Mouse (Mus musculus): ENCODE measurements around the gene Babam2. TPM values are rescaled to one million over a fixed set of nuclear protein-coding genes. Genes with fewer than 3 reads are reported as not detected.

Babam2 gene
- total and polyA plus RNA-seq, 2 experiments from 2014 or later = 39.1 to 51.3 TPM

DNA sequence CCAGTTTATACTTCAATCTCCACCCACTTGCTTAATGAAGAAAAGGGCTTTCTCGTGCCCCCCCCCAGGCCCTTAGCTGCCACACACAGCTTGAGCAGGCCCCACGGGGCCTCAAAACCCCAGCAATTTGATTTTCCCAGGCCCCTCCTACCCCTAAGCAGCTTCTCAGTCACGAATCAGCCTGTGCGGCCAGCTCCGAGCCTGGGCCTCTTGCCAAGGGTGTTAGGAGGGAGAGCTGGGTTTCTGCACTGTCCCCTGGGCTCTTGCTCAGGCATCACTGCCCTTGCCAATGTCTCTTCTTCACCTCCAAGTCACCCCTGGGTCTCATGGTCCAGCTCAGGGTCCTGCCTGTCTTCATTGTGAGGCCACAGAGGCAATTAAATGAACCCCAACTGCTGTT lies 405.0 kb downstream of the Babam2 start:
- no peaks in the 10 kb centered on the region for H3K27me3 ChIP-seq (ENCODE audit: control insufficient read depth, insufficient read depth, low read length)
- H3K4me3 ChIP-seq (ENCODE audit: low read depth, low read length) = no peak overlapping the region
- H3K27ac ChIP-seq (ENCODE audit: low read depth) = no peak overlapping the region
- no peaks in the 10 kb centered on the region for H3K9me3 ChIP-seq (replicated peaks; ENCODE audit: control insufficient read depth, low read length)
- peak; percentile 55 for DNase-seq (ENCODE audit: low spot score)
- 0 out of 2 replicates have a peak, but pooled peaks cover 7% of the 10 kb centered on the region for H3K4me1 ChIP-seq (ENCODE audit: control insufficient read depth, insufficient read depth)
- ATAC-seq (ENCODE audit: insufficient read depth, low read depth) = peak; percentile 47; the same call in 1 of the 2 replicates
- TF ChIP-seq CTCF (IDR thresholded peaks at IDR 0.05; ENCODE audit: low read depth) = no peak
- no peak for TF ChIP-seq EP300 (IDR thresholded peaks at IDR 0.05; ENCODE audit: low read depth)
- no peak overlapping the region for H3K9ac ChIP-seq (replicated peaks; ENCODE audit: low read depth, low read length)
- 0 out of 2 replicates have a peak overlapping the region, but pooled peaks have one; percentile 11 for H3K4me2 ChIP-seq (ENCODE audit: low read depth, low read length)
- WGBS = 16% methylated on average over 5 of the region's 5 CpGs
- no peaks in the 10 kb centered on the region for H3K36me3 ChIP-seq (replicated peaks; ENCODE audit: control insufficient read depth, insufficient read depth, low read length)

DNA sequence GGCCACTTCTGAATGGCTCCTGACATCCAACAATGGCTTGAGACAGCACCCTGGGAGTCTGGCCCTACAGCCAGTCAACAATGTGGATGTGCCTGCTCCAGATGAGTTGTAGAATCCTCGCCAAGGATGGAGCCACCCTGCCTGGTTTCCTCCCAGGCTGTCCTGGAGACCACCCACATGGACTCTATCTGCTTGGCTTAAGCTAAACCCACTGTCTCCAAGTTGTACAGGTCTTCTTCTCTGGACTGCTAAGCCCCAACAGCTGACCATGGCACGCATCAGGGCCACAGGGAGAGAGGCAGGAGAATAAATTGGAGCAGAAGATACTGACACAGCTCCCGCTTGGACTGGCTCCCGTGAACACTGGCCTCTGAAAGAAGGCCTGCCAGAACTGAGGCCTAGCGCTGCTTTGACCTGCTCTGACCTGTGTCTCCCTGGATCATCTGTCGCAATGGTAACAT lies 405.5 kb downstream of the Babam2 start:
- Histone ChIP-seq H3K4me3 (ENCODE audit: low read depth, low read length) (no peak overlapping the region), H3K4me1 (ENCODE audit: control insufficient read depth, insufficient read depth) (0 out of 2 replicates have a peak, but pooled peaks cover 7% of the 10 kb centered on the region), H3K36me3 (replicated peaks; ENCODE audit: control insufficient read depth, insufficient read depth, low read length) (no peaks in the 10 kb centered on the region), H3K27ac (ENCODE audit: low read depth) (no peak overlapping the region), H3K9me3 (replicated peaks; ENCODE audit: control insufficient read depth, low read length) (no peaks in the 10 kb centered on the region), H3K9ac (replicated peaks; ENCODE audit: low read depth, low read length) (no peak overlapping the region), H3K27me3 (ENCODE audit: control insufficient read depth, insufficient read depth, low read length) (no peaks in the 10 kb centered on the region), H3K4me2 (ENCODE audit: low read depth, low read length) (no peak overlapping the region)
- ATAC-seq (ENCODE audit: insufficient read depth, low read depth) (peak; percentile 21; the same call in 1 of the 2 replicates), DNase-seq (ENCODE audit: low spot score) (no peak)
- no peak for TF ChIP-seq CTCF (IDR thresholded peaks at IDR 0.05; ENCODE audit: low read depth)
- no peak for TF ChIP-seq EP300 (IDR thresholded peaks at IDR 0.05; ENCODE audit: low read depth)
- 79% methylated on average over 6 of the region's 6 CpGs for WGBS

DNA sequence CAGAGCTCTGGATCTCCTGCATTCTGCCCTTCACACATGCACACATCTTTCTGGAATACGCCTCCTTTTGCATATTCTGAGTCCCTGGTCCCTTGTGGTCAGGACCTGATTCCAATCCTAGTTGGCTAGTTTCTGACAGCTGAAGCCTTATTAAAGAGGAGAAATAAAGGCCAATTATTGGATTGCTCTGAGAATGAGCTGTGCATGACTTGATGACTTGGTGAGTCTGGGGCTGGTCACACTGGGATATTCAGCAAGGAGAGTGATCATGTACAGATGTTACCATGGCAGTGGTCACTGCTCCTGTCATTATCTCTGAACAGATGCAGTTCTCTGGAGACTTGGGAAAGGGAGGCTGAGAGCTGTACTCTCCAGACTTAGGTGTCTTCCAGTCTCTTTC lies 406.1 kb downstream of the Babam2 start:
- ATAC-seq (ENCODE audit: insufficient read depth, low read depth) = no peak
- Histone ChIP-seq H3K27me3 (ENCODE audit: control insufficient read depth, insufficient read depth, low read length) (no peaks in the 10 kb centered on the region), H3K9ac (replicated peaks; ENCODE audit: low read depth, low read length) (no peak overlapping the region), H3K4me1 (ENCODE audit: control insufficient read depth, insufficient read depth) (0 out of 2 replicates have a peak, but pooled peaks cover 7% of the 10 kb centered on the region), H3K9me3 (replicated peaks; ENCODE audit: control insufficient read depth, low read length) (no peaks in the 10 kb centered on the region), H3K4me2 (ENCODE audit: low read depth, low read length) (no peak overlapping the region), H3K4me3 (ENCODE audit: low read depth, low read length) (no peak overlapping the region), H3K27ac (ENCODE audit: low read depth) (no peak overlapping the region), H3K36me3 (replicated peaks; ENCODE audit: control insufficient read depth, insufficient read depth, low read length) (no peaks in the 10 kb centered on the region)
- WGBS = 88% methylated on average over 1 of the region's 1 CpGs
- DNase-seq (ENCODE audit: low spot score) = no peak
- TF ChIP-seq EP300 (IDR thresholded peaks at IDR 0.05; ENCODE audit: low read depth) (no peak), CTCF (IDR thresholded peaks at IDR 0.05; ENCODE audit: low read depth) (no peak)

DNA sequence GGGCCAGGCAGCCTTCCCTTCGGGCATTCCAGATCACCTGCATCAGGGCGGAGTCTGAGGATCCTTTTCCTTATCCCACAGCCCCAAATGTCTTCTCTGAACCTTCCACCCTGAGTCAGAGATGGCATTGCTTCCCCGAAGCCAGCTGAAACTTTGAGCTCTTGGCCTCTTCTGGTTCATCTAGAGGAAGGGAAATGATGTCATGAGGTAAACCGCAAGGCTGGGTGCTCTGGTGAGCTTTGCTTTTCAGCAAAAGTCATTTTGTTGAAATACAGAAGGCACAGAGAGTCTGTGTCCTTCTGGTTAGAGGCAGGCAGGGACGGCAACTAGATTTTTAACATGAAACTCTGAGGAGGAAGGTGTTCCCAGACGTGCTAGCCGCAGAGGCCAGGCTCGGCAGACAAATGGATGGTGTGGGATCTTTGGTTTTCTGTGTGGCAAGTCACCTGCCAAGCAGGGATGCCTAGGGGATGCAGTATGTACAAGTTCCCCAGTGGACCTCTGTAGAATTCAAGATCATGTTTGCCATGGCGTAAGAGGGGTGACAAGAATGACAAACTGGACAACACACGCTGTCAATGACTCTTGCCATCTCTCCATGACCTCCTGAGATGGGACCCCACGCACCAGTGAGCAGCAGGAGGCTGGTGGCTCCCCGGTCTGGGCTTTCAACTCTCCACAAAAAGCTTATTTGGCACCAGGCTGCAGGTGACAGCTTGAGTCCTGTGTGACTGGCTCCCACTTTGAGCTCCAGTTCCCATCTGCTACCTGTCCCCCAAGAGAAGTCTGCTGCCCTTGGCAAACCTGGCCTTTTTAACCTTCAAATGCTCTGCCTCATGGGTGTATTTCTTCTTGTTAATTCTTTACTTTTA lies 406.9 kb downstream of the Babam2 start:
- ATAC-seq (ENCODE audit: insufficient read depth, low read depth) (no peak), DNase-seq (ENCODE audit: low spot score) (no peak)
- TF ChIP-seq CTCF (IDR thresholded peaks at IDR 0.05; ENCODE audit: low read depth) = no peak
- no peak for TF ChIP-seq EP300 (IDR thresholded peaks at IDR 0.05; ENCODE audit: low read depth)
- no peaks in the 10 kb centered on the region for H3K27me3 ChIP-seq (ENCODE audit: control insufficient read depth, insufficient read depth, low read length)
- H3K36me3 ChIP-seq (replicated peaks; ENCODE audit: control insufficient read depth, insufficient read depth, low read length) = no peaks in the 10 kb centered on the region
- no peak overlapping the region for H3K27ac ChIP-seq (ENCODE audit: low read depth)
- H3K9me3 ChIP-seq (replicated peaks; ENCODE audit: control insufficient read depth, low read length) = no peaks in the 10 kb centered on the region
- H3K4me3 ChIP-seq (ENCODE audit: low read depth, low read length) = no peak overlapping the region
- H3K4me2 ChIP-seq (ENCODE audit: low read depth, low read length) = no peak overlapping the region
- 76% methylated on average over 12 of the region's 12 CpGs for WGBS
- 0 out of 2 replicates have a peak, but pooled peaks cover 7% of the 10 kb centered on the region for H3K4me1 ChIP-seq (ENCODE audit: control insufficient read depth, insufficient read depth)
- H3K9ac ChIP-seq (replicated peaks; ENCODE audit: low read depth, low read length) = no peak overlapping the region

DNA sequence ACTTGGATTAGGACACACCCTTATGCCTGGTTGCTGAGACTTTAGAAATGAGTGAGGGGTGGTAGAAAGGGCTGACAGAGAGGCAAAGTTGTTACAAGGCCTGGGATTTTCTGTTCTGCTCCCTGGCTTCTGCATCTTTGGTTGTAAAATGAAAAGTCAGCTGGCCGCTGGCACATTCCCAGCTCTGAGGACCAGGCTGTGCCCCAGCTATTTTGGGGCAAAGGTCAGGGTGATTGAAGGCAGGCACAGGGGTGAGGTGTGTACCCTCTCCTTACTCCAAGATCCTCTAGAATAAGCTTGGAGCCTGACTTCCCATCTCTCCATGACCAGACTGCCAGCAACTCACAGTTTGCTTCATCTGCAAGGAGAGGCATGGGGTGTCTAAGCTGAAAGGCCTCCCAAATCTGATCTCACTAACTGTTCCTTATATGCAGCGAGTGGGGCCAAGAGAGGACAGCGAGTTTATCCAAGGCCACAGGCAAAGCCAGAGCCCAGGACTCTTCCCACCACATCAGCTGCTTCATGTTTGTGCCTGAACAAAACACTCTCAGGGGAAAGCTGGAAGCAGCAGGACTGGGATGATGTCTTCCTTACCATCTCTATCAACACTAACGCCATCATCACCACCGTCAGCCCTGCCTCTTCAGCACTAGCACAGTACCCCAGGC lies 409.1 kb downstream of the Babam2 start:
- DNase-seq (ENCODE audit: low spot score) (no peak), ATAC-seq (ENCODE audit: insufficient read depth, low read depth) (0 out of 2 replicates have a peak, but pooled peaks have one; percentile 22)
- 74% methylated on average over 5 of the region's 5 CpGs for WGBS
- Histone ChIP-seq H3K27ac (ENCODE audit: low read depth) (no peak overlapping the region), H3K36me3 (replicated peaks; ENCODE audit: control insufficient read depth, insufficient read depth, low read length) (no peaks in the 10 kb centered on the region), H3K4me3 (ENCODE audit: low read depth, low read length) (no peak overlapping the region), H3K4me2 (ENCODE audit: low read depth, low read length) (no peak overlapping the region), H3K4me1 (ENCODE audit: control insufficient read depth, insufficient read depth) (0 out of 2 replicates have a peak, but pooled peaks cover 7% of the 10 kb centered on the region), H3K9me3 (replicated peaks; ENCODE audit: control insufficient read depth, low read length) (no peaks in the 10 kb centered on the region), H3K27me3 (ENCODE audit: control insufficient read depth, insufficient read depth, low read length) (no peaks in the 10 kb centered on the region), H3K9ac (replicated peaks; ENCODE audit: low read depth, low read length) (no peak overlapping the region)
- TF ChIP-seq EP300 (IDR thresholded peaks at IDR 0.05; ENCODE audit: low read depth) (no peak), CTCF (IDR thresholded peaks at IDR 0.05; ENCODE audit: low read depth) (no peak)
